Mouse (Mus musculus) splenic B cell, adult 2 months (primary cell): ENCODE results near the gene Hnrnpa0.

Source experiments
- DNase-seq: peaks from one replicate; pipeline ENCODE4 v3.0.0-alpha.2; 2011; ENCODE audit warnings: low read depth, low spot score
- H3K27me3 ChIP-seq: 2 replicates; pipeline ENCODE4 v1.6.1; 2012; ENCODE audit warnings: mild to moderate bottlenecking, low read length, moderate library complexity, mixed read lengths; ENCODE audit not compliant: control insufficient read depth, poor library complexity, insufficient read depth, severe bottlenecking
- H3K36me3 ChIP-seq: 2 replicates; pipeline ENCODE4 v1.6.1; 2012; ENCODE audit warnings: mild to moderate bottlenecking, low read length, moderate library complexity, mixed read lengths; ENCODE audit not compliant: control insufficient read depth, poor library complexity, insufficient read depth, severe bottlenecking

Gene Hnrnpa0

DNA sequence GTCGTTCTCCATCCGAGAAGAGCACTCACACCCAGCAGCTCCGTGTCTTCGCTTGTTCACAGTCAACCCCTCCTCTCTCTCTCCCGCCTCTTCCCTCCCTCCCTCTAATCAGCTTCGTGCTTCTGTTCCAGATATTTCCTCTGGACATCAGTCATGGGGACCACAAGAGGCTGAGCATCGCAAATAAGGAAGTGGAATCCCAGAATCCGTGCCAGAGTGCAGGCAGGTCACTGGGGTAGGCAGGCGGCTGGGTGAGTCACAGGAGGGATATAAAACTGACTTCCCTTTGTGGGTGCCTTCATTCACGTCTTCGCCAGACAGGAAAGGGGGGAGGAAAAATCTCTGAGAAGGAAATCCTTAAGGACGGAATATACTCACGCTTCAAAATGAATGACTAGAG is 13.1 kb downstream of the Hnrnpa0 start:
- H3K36me3 ChIP-seq = no peaks in the 10 kb centered on the region
- DNase-seq = no peak
- H3K27me3 ChIP-seq = no peaks in the 10 kb centered on the region

- Histone ChIP-seq H3K36me3 (no peaks in the 10 kb centered on the region), H3K27me3 (no peaks in the 10 kb centered on the region)
- DNase-seq = peak; percentile 45
Observed at GRCm38 (mm10) chr13:58113061-58113900, 15.1 kb downstream of the Hnrnpa0 start, which contains the start of gene Klhl3. Gene Klhl3 (minus strand): TSS chr13:58113592.

- DNase-seq = no peak
- Histone ChIP-seq H3K27me3 (no peaks in the 10 kb centered on the region), H3K36me3 (no peaks in the 10 kb centered on the region)
Observed at GRCm38 (mm10) chr13:58112601-58113041, 15.7 kb downstream of the Hnrnpa0 start.

- no peak for DNase-seq
- no peaks in the 10 kb centered on the region for H3K27me3 ChIP-seq
- no peaks in the 10 kb centered on the region for H3K36me3 ChIP-seq
Observed at GRCm38 (mm10) chr13:58112191-58112590, 16.2 kb downstream of the Hnrnpa0 start.

DNA sequence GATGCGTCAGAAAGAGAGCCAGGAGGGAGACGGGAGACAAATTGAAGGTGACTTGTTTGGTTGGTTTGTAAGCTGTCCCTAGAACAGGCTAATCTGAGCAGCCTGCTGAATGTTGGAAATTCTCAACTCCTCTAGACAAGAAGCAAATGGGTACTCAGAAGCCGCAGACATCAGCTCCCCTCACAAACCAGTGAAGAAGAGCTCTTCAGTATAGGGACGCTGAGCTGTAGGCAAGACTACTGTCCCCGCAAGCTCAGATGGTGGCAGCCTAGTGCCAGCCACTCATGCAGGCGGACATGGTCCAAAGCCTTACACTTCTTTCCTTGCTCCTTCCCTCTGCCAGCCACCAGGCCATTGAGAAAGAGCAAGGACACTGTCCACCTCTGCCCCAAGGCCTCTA is 17.1 kb downstream of the Hnrnpa0 start:
- Histone ChIP-seq H3K36me3 (no peaks in the 10 kb centered on the region), H3K27me3 (no peaks in the 10 kb centered on the region)
- DNase-seq = no peak

- no peak for DNase-seq
- H3K36me3 ChIP-seq = no peaks in the 10 kb centered on the region
Observed at GRCm38 (mm10) chr13:58090643-58091042, 37.7 kb downstream of the Hnrnpa0 start.

DNA sequence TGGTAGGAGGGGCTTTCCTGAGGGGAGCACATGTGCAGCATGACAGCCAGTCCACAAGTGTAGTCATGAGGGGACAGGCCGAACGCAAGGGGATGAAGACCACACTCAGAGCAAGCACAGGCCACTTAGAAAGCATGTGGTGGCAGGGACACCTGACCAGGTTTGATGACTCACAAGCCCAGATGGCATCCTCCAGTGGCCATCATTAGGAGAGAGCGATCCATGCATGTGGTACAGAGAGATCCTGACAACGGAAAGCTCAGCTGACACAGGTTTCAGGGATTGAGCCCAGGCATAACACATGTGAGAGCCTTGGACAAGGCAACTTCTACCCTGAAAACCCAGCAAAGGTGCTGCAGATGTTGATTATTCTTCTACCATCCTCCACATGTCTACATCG is 44.0 kb downstream of the Hnrnpa0 start:
- no peak for DNase-seq
- H3K27me3 ChIP-seq = no peaks in the 10 kb centered on the region
- H3K36me3 ChIP-seq = no peaks in the 10 kb centered on the region

More at GRCm38 (mm10) chr13:58090643-58091042, 37.7 kb downstream of the Hnrnpa0 start:
- H3K27me3 ChIP-seq = no peaks in the 10 kb centered on the region

DNA sequence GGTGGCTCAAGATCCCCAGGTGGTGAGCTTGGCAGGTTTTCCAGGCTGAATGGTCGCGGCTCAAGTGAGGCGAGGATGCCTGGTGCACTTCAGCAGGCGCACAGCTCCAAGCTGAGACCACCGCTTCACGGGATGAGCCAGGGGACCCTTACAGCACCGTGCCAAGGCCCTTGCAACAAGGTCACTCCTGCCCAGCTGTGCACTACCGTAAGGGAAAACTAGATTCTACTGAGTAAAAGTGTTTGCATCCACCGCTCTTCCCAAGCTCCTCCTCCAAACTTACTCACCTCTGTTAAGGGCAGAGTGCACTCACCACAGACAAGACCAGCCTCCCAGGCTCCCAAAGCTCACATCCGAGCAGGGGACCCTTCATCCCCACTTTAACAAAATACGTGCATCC is 44.8 kb downstream of the Hnrnpa0 start:
- DNase-seq = no peak
- H3K36me3 ChIP-seq = no peaks in the 10 kb centered on the region
- no peaks in the 10 kb centered on the region for H3K27me3 ChIP-seq

DNA sequence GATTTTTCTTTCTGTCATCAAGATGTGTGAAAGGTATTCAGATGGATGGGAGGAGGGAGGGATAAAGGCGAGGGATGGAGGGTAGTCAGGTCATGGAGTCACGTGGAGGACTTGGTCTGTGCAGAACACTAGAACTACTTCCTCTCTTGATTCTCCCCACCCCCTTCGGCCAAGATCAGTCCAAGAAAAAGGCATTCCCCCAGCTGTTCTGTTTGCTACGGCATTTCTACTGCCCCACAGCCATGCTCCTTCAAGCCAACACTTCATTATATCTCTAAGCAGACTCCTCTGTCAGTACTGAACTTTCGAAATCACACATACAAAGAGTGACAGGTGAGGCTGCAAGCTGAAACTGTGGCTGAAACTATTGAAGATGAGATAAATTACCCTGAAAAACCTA is 45.3 kb downstream of the Hnrnpa0 start:
- Histone ChIP-seq H3K27me3 (no peaks in the 10 kb centered on the region), H3K36me3 (no peaks in the 10 kb centered on the region)
- no peak for DNase-seq

- Histone ChIP-seq H3K36me3 (no peaks in the 10 kb centered on the region), H3K27me3 (no peaks in the 10 kb centered on the region)
- no peak for DNase-seq
Observed at GRCm38 (mm10) chr13:58078361-58078760, 50.0 kb downstream of the Hnrnpa0 start.
